Mouse (Mus musculus) cerebellum, postnatal 25 days (tissue): Measurements from ENCODE around the gene Set.
"Not testable (repeated sequence)": the region's sequence is repeated elsewhere in the genome, so short reads cannot be mapped to it uniquely, and the experiment has no call there.

Experiments
- DNase-seq, 2 experiments: peaks; one replicate each; pipeline ENCODE4 v3.0.0; 2021; ENCODE audit warnings: mixed read lengths in 2 of 2

The Set gene

GRCm38 (mm10) chr2:30057223-30057904 is at the start of gene Set:
Gene Set, plus strand, starts transcription at chr2:30057378.
- DNase-seq, result no peak

- DNase-seq, result no peak
Measured at GRCm38 (mm10) chr2:30009101-30009500, 48.1 kb upstream of the Set start.

GRCm38 (mm10) chr2:30010840-30011281 is 46.3 kb upstream of the Set start:
- DNase-seq, result peak; percentile 87 to 89

- peak in 1 of 2 experiments; percentile 51 for DNase-seq
Measured at GRCm38 (mm10) chr2:30014326-30014966, 42.7 kb upstream of the Set start.

GRCm38 (mm10) chr2:30025454-30025853 is 31.7 kb upstream of the Set start:
- no peak for DNase-seq

DNA sequence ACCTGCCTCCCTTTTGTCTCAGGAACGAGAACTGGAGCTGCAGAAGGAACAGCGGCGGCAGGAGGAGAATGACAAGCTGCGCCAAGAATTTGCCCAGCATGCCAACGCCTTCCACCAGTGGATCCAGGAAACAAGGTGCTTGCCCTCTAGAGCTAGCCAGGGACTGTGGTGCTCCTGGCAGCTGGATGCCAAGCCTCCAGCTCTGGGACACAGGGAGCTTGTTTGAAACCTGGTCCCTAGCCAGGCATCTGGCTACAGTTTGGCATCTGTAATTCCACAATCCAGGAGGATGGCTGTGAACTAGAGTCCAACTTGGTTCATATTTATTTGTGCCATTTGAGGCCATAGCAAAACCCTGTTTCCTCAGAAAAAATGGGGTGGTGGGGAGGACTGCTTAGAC is 30.2 kb upstream of the Set start:
- DNase-seq, result no peak

- peak in 1 of 2 experiments; percentile 47 for DNase-seq
Measured at GRCm38 (mm10) chr2:30032244-30032846, 24.8 kb upstream of the Set start.

DNA sequence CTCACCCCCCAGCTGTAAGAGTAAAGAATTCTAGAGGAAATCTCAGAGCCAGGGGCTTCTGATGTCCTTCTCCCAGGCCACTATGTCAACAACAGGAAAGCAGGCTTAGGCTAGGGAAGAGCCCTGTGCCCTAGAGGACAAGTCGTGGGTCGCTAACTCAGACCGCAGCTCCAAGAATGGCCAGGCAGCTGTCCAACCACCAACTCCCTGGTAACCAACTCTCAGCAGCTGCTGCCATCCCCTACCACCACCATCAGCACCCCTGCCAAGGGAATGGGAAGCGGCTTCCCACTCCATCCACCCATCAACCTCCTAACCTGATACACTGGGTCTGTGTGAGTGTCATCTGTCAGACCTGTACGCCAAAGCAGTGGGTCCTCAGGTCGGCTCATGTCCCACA is 24.2 kb upstream of the Set start:
- no peak for DNase-seq

DNA sequence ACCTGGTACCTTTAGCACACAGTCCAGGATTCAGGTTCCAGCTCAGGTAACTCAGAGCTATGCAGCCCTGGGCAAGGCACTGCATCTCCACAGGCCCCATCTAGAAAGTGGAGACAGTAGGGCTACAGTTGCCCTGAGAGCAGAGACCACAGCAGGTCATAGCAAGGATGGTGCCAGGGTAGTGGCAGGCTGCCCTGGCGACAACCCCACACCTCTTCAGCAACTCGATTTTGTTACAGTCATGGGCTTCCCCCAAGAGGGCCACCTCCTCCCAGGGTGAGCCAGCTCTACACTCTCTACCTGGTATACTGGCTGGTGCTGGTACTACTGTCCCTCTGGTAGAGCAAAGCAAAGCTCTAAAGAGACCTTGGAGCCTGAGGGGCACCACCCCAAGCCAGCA is 19.4 kb upstream of the Set start:
- DNase-seq, result no peak

DNA sequence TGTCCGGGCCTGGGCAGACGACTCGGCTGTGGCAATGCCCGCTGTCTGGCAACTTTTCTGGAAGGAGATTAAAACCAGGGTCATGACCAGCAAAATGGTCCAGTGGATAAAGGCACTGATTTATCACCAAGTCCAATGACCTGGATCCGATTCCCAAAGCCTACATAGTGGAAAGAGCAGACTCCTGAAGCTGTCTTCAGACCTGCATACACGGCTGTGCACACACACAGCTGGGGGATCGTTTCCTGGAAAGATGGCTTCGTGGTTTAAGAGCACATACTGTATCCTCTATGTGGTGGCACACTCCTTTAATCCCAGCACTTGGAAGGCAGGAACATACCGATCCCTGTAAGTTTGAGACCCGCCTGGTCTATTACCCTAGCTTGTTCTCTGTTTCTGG is 18.8 kb upstream of the Set start:
- no peak for DNase-seq

DNA sequence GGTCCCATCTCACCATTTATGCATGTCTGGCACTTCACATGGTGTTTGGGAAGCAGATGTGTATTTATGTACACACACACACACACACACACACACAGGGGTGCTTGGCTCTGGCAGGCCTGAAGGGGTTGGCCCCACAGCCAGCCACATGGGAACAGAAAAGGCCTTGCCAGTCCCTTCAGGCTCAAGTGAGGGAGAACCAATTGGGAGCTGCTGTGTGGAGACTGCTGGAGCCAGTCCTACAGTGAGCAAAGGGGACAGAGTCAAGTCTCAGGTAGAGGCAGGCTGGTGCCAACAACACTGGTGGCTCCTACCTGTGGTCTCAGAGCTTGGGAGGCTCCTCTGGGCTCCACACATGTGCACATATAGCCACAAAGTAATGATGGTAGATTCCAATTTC is 17.5 kb upstream of the Set start:
- DNase-seq, result no peak

GRCm38 (mm10) chr2:30042445-30042844 is 14.7 kb upstream of the Set start:
- DNase-seq, result peak; percentile 76 to 91

DNA sequence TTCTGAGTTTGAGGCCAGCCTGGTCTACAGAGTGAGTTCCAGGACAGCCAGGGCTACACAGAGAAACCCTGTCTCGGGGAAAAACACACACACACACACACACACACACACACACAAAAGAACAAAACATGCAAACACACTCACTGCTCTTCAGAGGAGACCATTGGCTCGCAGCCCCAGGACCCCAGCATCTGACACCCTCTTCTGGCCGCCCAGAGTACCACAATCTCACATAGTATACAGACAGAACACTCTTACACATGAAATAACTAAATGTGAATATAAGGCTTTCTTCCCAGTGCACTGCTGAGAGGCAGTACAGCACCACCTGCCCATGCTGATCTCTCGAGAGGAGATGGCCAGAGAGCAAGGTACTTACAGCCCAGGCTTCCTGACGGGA is 12.6 kb upstream of the Set start:
- no peak for DNase-seq

GRCm38 (mm10) chr2:30047127-30047526 is 10.1 kb upstream of the Set start:
- no peak for DNase-seq

DNA sequence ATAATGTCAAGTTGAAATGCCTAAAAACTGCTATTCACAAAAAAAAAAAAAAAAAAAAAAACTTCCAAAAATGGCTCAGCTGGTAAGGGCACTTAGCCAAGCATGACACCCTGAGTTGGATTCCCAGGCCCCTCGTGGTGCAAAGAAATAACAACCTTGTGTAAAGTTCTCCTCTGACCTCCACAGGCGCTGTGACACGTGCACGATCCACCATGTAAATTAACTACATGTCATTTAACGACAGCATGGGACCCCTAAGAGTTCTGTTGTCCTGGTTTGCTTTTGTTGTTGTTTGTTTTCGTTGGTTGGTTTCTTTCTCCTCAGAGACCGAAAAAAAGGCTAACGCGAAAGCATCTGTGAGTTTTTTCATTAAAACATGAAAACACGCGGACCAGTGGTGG is 9.1 kb upstream of the Set start:
- DNase-seq, result no peak

- DNase-seq, result peak; percentile 98 to 99
Measured at GRCm38 (mm10) chr2:30048699-30049388, 8.3 kb upstream of the Set start, which contains the start of gene Wdr34. Gene Wdr34, minus strand, starts transcription at chr2:30048881.

- no peak for DNase-seq
Measured at GRCm38 (mm10) chr2:30049831-30050230, 7.3 kb upstream of the Set start.

- no peak for DNase-seq
Measured at GRCm38 (mm10) chr2:30051992-30052761, 5.0 kb upstream of the Set start.

DNA sequence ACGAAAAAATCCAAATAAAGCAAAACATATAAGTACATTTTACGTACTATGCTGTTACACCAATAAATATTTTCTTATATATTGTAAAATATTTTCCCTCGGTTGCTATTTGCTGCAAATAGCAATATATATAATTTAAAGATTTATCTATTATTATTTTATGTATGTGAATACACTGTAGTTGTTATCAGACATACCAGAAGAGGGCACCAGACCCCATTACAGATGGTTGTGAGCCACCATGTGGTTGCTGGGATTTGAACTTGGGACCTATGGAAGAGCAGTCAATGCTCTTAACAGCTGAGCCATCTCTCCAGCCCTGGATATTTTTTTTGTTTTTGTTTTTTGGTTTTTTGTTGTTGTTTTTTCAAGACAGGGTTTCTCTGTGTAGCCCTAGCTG is 1.9 kb upstream of the Set start:
- DNase-seq, result not testable (repeated sequence)

GRCm38 (mm10) chr2:30056736-30057135 is 442 bp upstream of the Set start:
- DNase-seq, result no peak

GRCm38 (mm10) chr2:30058418-30058817 is 1.2 kb downstream of the Set start:
- no peak for DNase-seq
